Mouse (Mus musculus): ENCODE results near the gene Fam71e1. TPM values are rescaled to one million over a fixed set of nuclear protein-coding genes. Genes with fewer than 3 reads are reported as not detected.

The Fam71e1 gene
- polyA plus RNA-seq, 1 experiment from 2014 or later = 4.4 TPM

GRCm38 (mm10) chr7:44530507-44530906 lies 34.1 kb downstream of the Fam71e1 start:
- Histone ChIP-seq H3K4me1 (replicated peaks; ENCODE audit: control insufficient read depth, insufficient read depth, low read length) (peaks cover 3% of the 10 kb centered on the region; the same call in 1 of the 2 replicates), H3K4me3 (ENCODE audit: low read depth, low read length) (no peak overlapping the region), H3K27ac (ENCODE audit: low read depth, low read length) (no peak overlapping the region), H3K9ac (ENCODE audit: low read depth, low read length) (no peak overlapping the region), H3K9me3 (ENCODE audit: control insufficient read depth) (no peaks in the 10 kb centered on the region), H3K27me3 (replicated peaks; ENCODE audit: control insufficient read depth, insufficient read depth, low read length) (no peaks in the 10 kb centered on the region), H3K36me3 (ENCODE audit: control insufficient read depth, insufficient read depth) (peaks cover 1% of the 10 kb centered on the region; the same call in 1 of the 2 replicates), H3K4me2 (replicated peaks; ENCODE audit: low read depth) (no peak overlapping the region)
- ATAC-seq = no peak
- TF ChIP-seq CTCF (IDR thresholded peaks at IDR 0.05; ENCODE audit: low read depth) = no peak
- WGBS = 79% methylated on average over 3 of the region's 3 CpGs

DNA sequence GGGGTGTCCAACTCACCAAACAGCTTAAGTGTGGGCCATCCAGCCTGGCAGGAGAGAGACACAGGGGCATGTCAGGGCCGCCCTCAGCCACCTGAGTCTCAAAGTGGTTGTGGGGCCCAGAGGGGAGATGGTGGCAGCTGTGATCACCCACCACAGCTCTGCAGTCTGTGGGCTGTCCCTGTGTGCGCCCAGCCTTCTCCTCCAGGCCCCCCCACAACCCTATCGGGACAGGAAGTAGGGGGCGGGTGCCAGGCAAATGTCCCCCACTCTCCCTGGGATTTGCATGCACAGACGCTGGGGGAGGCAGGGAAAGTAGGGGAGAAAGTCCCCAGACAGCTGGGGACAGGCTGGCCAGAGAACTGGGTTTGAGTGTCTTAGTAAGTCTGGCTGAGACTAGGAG lies 34.8 kb downstream of the Fam71e1 start:
- no peak for TF ChIP-seq CTCF (IDR thresholded peaks at IDR 0.05; ENCODE audit: low read depth)
- H3K4me3 ChIP-seq (ENCODE audit: low read depth, low read length) = no peak overlapping the region
- H3K4me2 ChIP-seq (replicated peaks; ENCODE audit: low read depth) = no peak overlapping the region

DNA sequence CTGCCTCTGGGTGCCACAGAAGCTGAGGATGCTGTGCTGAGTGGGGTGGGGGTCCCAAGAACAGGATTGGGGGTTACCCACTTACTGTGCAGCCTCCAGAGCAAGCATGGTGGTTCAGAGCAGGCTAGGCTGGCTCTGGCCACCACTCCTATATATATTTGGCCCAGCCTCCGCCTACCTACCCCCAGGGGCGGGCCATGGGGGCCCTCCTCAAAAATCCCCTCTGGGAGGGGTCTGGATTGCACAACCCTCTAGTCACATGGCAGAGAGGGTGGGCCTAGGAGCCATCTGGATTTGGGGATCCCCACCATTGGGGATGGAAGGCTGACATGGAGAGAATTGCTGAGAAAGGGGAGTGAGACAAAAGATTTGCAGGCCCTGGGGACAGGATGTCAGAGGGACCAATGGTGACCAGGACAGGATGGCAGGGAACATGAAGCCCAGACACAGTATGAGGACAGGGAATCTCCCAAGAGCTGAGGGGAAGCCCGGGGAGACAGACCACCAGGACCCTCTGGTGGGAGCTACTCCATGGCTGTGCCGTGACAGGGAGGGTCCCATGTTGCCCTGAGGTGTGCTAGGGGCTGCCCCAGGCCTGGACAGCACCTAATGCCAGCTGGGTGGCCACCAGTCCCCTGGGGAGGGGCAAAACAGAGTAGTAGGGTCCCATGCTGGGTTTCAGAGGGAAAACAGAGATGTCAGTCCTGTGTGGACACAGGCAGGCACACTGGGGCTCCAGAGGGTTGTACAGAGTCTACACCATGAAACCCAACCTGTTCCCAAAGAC lies 35.8 kb downstream of the Fam71e1 start, which contains the start of gene Spib:
Gene Spib, minus strand, starts transcription at position 126 of the 787 bp plus-strand sequence.
- H3K9ac ChIP-seq (ENCODE audit: low read depth, low read length) = no peak within 1 kb of the TSS
- no peak within 1 kb of the TSS for H3K27ac ChIP-seq (ENCODE audit: low read depth, low read length)
- no peak within 1 kb of the TSS for H3K4me3 ChIP-seq (ENCODE audit: low read depth, low read length)
- TF ChIP-seq CTCF (IDR thresholded peaks at IDR 0.05; ENCODE audit: low read depth) = no peak
- H3K9me3 ChIP-seq (ENCODE audit: control insufficient read depth) = no peaks in the 10 kb centered on the region
- peak within 1 kb of the TSS; percentile 30; the same call in 1 of the 2 replicates for H3K4me2 ChIP-seq (replicated peaks; ENCODE audit: low read depth)
- peaks cover 15% of the 10 kb centered on the region for H3K36me3 ChIP-seq (ENCODE audit: control insufficient read depth, insufficient read depth)
- ATAC-seq = no peak
- peaks cover 3% of the 10 kb centered on the region; the same call in 1 of the 2 replicates for H3K4me1 ChIP-seq (replicated peaks; ENCODE audit: control insufficient read depth, insufficient read depth, low read length)
- H3K27me3 ChIP-seq (replicated peaks; ENCODE audit: control insufficient read depth, insufficient read depth, low read length) = no peaks in the 10 kb centered on the region
- WGBS = 86% methylated on average over 4 of the region's 4 CpGs

More for the DNA sequence above, 34.8 kb downstream of the Fam71e1 start:
- Histone ChIP-seq H3K27me3 (replicated peaks; ENCODE audit: control insufficient read depth, insufficient read depth, low read length) (no peaks in the 10 kb centered on the region), H3K27ac (ENCODE audit: low read depth, low read length) (no peak overlapping the region), H3K9ac (ENCODE audit: low read depth, low read length) (no peak overlapping the region), H3K9me3 (ENCODE audit: control insufficient read depth) (no peaks in the 10 kb centered on the region), H3K36me3 (ENCODE audit: control insufficient read depth, insufficient read depth) (peaks cover 5% of the 10 kb centered on the region; the same call in 1 of the 2 replicates), H3K4me1 (replicated peaks; ENCODE audit: control insufficient read depth, insufficient read depth, low read length) (peaks cover 3% of the 10 kb centered on the region; the same call in 1 of the 2 replicates)
- WGBS = 35% methylated on average over 5 of the region's 5 CpGs
- ATAC-seq = no peak

- peaks cover 24% of the 10 kb centered on the region for H3K36me3 ChIP-seq (ENCODE audit: control insufficient read depth, insufficient read depth)
- no peak for ATAC-seq
- H3K4me3 ChIP-seq (ENCODE audit: low read depth, low read length) = no peak overlapping the region
- WGBS = 64% methylated on average over 29 of the region's 29 CpGs
- H3K4me2 ChIP-seq (replicated peaks; ENCODE audit: low read depth) = peak overlapping the region; percentile 30; the same call in 1 of the 2 replicates
- no peaks in the 10 kb centered on the region for H3K27me3 ChIP-seq (replicated peaks; ENCODE audit: control insufficient read depth, insufficient read depth, low read length)
- no peak overlapping the region for H3K27ac ChIP-seq (ENCODE audit: low read depth, low read length)
- no peak overlapping the region for H3K9ac ChIP-seq (ENCODE audit: low read depth, low read length)
- no peaks in the 10 kb centered on the region for H3K4me1 ChIP-seq (replicated peaks; ENCODE audit: control insufficient read depth, insufficient read depth, low read length)
- peak; percentile 13; the same call in 1 of the 2 replicates for TF ChIP-seq CTCF (IDR thresholded peaks at IDR 0.05; ENCODE audit: low read depth)
- no peaks in the 10 kb centered on the region for H3K9me3 ChIP-seq (ENCODE audit: control insufficient read depth)
Observed at GRCm38 (mm10) chr7:44532918-44533745, 36.8 kb downstream of the Fam71e1 start.

GRCm38 (mm10) chr7:44533746-44534045 lies 37.3 kb downstream of the Fam71e1 start:
- H3K4me1 ChIP-seq (replicated peaks; ENCODE audit: control insufficient read depth, insufficient read depth, low read length) = no peaks in the 10 kb centered on the region
- H3K27ac ChIP-seq (ENCODE audit: low read depth, low read length) = no peak overlapping the region
- 81% methylated on average over 12 of the region's 12 CpGs for WGBS
- no peaks in the 10 kb centered on the region for H3K9me3 ChIP-seq (ENCODE audit: control insufficient read depth)
- H3K36me3 ChIP-seq (ENCODE audit: control insufficient read depth, insufficient read depth) = peaks cover 29% of the 10 kb centered on the region
- H3K9ac ChIP-seq (ENCODE audit: low read depth, low read length) = no peak overlapping the region
- H3K4me2 ChIP-seq (replicated peaks; ENCODE audit: low read depth) = no peak overlapping the region
- H3K27me3 ChIP-seq (replicated peaks; ENCODE audit: control insufficient read depth, insufficient read depth, low read length) = no peaks in the 10 kb centered on the region
- TF ChIP-seq CTCF (IDR thresholded peaks at IDR 0.05; ENCODE audit: low read depth) = no peak
- no peak overlapping the region for H3K4me3 ChIP-seq (ENCODE audit: low read depth, low read length)
- no peak for ATAC-seq

DNA sequence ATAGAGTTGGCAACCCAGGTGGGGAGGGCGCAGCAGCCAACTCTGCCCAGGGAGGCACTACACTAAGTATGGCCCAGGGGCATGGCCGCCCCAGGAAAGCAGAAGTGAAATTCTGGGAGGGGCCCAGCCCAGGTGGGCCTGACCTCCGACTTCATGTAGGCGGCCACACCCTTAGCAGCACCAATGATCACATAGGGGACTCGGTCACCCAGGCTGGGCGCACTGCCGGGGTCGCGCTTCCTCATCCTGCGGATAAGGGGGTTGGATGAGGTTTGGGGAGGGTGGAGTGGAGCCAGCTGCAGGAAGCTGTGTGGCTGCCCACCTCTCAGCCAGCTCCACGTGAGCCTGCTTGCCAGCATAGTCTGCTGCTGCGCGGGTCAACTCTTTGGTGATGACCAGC lies 37.9 kb downstream of the Fam71e1 start:
- H3K36me3 ChIP-seq (ENCODE audit: control insufficient read depth, insufficient read depth) = peaks cover 35% of the 10 kb centered on the region
- no peak for ATAC-seq
- WGBS = 85% methylated on average over 13 of the region's 13 CpGs
- no peak overlapping the region for H3K4me3 ChIP-seq (ENCODE audit: low read depth, low read length)
- no peak overlapping the region for H3K4me2 ChIP-seq (replicated peaks; ENCODE audit: low read depth)
- no peak overlapping the region for H3K9ac ChIP-seq (ENCODE audit: low read depth, low read length)
- no peaks in the 10 kb centered on the region for H3K4me1 ChIP-seq (replicated peaks; ENCODE audit: control insufficient read depth, insufficient read depth, low read length)
- H3K27me3 ChIP-seq (replicated peaks; ENCODE audit: control insufficient read depth, insufficient read depth, low read length) = no peaks in the 10 kb centered on the region
- no peak overlapping the region for H3K27ac ChIP-seq (ENCODE audit: low read depth, low read length)
- no peaks in the 10 kb centered on the region for H3K9me3 ChIP-seq (ENCODE audit: control insufficient read depth)
- no peak for TF ChIP-seq CTCF (IDR thresholded peaks at IDR 0.05; ENCODE audit: low read depth)

Measured in intestine, postnatal 0 days (tissue).